Mouse (Mus musculus): ENCODE data around the gene Tax1bp3.

DNA sequence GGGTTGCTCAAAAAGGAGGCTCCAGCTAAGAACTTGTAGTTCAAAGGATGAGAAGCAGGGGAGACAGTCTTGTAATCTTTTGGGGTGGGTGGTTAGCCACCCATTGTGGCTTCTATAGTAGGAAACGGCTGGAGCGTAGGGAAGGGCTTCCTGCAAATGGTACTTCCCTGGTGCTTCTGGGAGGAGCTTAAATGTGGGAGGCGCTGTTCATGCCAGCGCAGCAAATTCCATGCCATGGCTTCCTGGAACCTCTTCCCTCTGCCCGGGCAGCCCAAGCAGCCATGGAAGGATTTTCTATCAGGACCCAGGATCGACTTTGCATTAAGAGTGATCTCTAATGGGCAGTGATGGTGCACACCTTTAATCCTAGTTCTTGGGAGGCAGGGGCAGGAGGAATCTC is 8.3 kb upstream of the Tax1bp3 start:
- TF ChIP-seq CTCF (IDR thresholded peaks at IDR 0.05; ENCODE audit: low read depth) (no peak), EP300 (IDR thresholded peaks at IDR 0.05; ENCODE audit: low read depth) (no peak)
